Mouse (Mus musculus) liver, embryonic 14.5 days (tissue): ENCODE data around the gene Vapa. TPM values are rescaled to one million over a fixed set of nuclear protein-coding genes. Genes with fewer than 3 reads are reported as not detected.
A peak's percentile ranks its signal among the peaks of the same experiment; 100 is the strongest.
"Not testable (repeated sequence)": the region's sequence is repeated elsewhere in the genome, so short reads cannot be mapped to it uniquely, and the experiment has no call there.

Experiments
- ATAC-seq: fragments of 200-750 bp; cut with Nextera tagmentation; 2 replicates; pipeline ENCODE4 v1.8.0; 2017; ENCODE audit warnings: moderate number of reproducible peaks, mild to moderate bottlenecking, moderate library complexity; ENCODE audit not compliant: insufficient read depth
- DNase-seq, 3 experiments: peaks; one replicate each; pipeline ENCODE4 v3.0.0-alpha.2; 2012 to 2013; ENCODE audit warnings: low read depth in 3 of 3, low spot score in 3 of 3
- H3K27ac ChIP-seq: fragments of 300-500 bp; sonication (generic); 2 replicates; pipeline ENCODE4 v1.5.1; 2014; ENCODE audit warnings: moderate library complexity, mild to moderate bottlenecking, control low read depth, inconsistent platforms
- H3K27me3 ChIP-seq: fragments of 300-500 bp; sonication (generic); 2 replicates; pipeline ENCODE4 v1.6.1; 2014; ENCODE audit warnings: mild to moderate bottlenecking, low read length, moderate library complexity; ENCODE audit not compliant: control insufficient read depth, insufficient read depth
- H3K36me3 ChIP-seq: fragments of 300-500 bp; sonication (generic); replicated peaks from 2 replicates; pipeline ENCODE4 v1.6.1; 2014; ENCODE audit warnings: low read depth; ENCODE audit not compliant: control insufficient read depth, insufficient read depth
- H3K4me1 ChIP-seq, 2 experiments: fragments of 200-500 bp in 1 of 2; fragments of 300-500 bp in 1 of 2; sonication (generic) in 1 of 2; replicated peaks; 2 replicates each; pipeline ENCODE4 v1.6.1; 2012 to 2014; ENCODE audit warnings: antibody characterized with exemption in 1 of 2, inconsistent platforms in 1 of 2, low read length in 1 of 2; ENCODE audit not compliant: control insufficient read depth in 2 of 2, insufficient read depth in 2 of 2
- H3K4me2 ChIP-seq: fragments of 300-500 bp; sonication (generic); 2 replicates; pipeline ENCODE4 v1.6.1; 2014; ENCODE audit warnings: low read depth, mild to moderate bottlenecking, control low read depth, moderate library complexity
- H3K4me3 ChIP-seq, 2 experiments: fragments of 200-500 bp in 1 of 2; fragments of 300-500 bp in 1 of 2; sonication (generic) in 1 of 2; 2 replicates each; pipeline ENCODE4 v1.5.1; 2012 to 2014; ENCODE audit warnings: low read depth in 2 of 2, low read length in 2 of 2, mild to moderate bottlenecking in 2 of 2, control low read depth in 1 of 2, inconsistent platforms in 1 of 2, moderate library complexity in 1 of 2; ENCODE audit not compliant: insufficient read depth in 1 of 2
- H3K9ac ChIP-seq: fragments of 300-500 bp; sonication (generic); replicated peaks from 2 replicates; pipeline ENCODE4 v1.6.1; 2014; ENCODE audit warnings: mild to moderate bottlenecking, control low read depth, moderate library complexity
- H3K9me3 ChIP-seq: fragments of 300-500 bp; sonication (generic); 2 replicates; pipeline ENCODE4 v1.6.1; 2016; ENCODE audit warnings: low read length, mixed read lengths; ENCODE audit not compliant: control insufficient read depth
- CTCF ChIP-seq: IDR thresholded peaks from 2 replicates; pipeline ENCODE4 v1.5.1; 2016; ENCODE audit warnings: antibody characterized with exemption, low read depth, control low read depth
- EP300 ChIP-seq: IDR thresholded peaks from 2 replicates; pipeline ENCODE4 v1.6.1; 2016; ENCODE audit warnings: antibody characterized with exemption, low read depth
- WGBS: fragments of 180-500 bp; shearing (Covaris S2); extraction: QIAGEN DNeasy Blood & Tissue Kit; methylation state at CpG from one replicate; pipeline ENCODE4 v1.1.7; 2014; ENCODE audit not compliant: insufficient replicate concordance; 5-methylcytosine and 5-hydroxymethylcytosine counted together
- polyA plus RNA-seq, 2 experiments: library from polyadenylated mRNA; depleted of rRNA in 1 of 2; stranded (reverse) in 1 of 2; unstranded in 1 of 2; fragments of >200 nt; fragmentation: Nextera tagmentation in 1 of 2; extraction: Ambion mirVana in 1 of 2; gene quantifications; 2 replicates each; pipeline versions ENCODE4 v1.2.1 to v1.2.3; 2012 to 2014

Vapa gene
- polyA plus RNA-seq, 2 experiments = 17.1 to 62.9 TPM

DNA sequence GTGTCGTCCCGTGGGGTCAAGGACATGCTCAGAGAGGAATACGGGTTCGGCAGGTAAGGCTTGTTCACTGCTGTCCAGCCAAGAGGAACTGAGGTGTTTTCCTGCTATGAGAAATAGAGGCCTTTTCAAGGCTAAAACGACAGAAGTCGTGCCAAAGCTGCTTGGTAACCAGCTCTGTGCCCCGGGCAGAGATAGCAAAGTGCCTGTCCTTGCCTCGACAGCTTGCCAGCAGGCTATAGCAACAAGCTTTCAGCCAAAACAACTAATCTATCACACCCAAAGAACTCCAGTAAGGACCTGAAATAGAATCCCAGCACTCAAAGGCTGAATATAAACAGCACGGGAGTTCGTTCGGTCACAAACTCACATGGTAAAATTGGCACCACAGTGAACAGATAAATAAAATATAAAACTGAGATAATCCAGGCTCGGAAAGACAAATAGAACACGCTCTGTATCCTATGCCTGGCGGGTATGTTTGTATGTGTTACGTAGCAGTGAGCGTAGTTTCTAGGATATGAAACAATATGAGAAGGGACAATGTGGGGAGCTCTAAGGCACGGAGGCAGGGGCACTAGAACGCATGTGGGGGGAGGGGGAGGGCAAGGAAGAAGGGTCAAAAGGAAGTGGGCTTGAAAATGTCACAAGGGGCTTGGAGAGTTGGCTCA is 64.5 kb downstream of the Vapa start:
- 61% methylated on average over 18 of the region's 18 CpGs for WGBS
- ATAC-seq = no peak
- H3K27ac ChIP-seq = no peak overlapping the region
- no peaks in the 10 kb centered on the region for H3K4me1 ChIP-seq
- no peak overlapping the region for H3K9ac ChIP-seq
- no peak overlapping the region for H3K4me3 ChIP-seq
- no peaks in the 10 kb centered on the region for H3K9me3 ChIP-seq
- H3K4me2 ChIP-seq = no peak overlapping the region
- DNase-seq = no peak
- no peaks in the 10 kb centered on the region for H3K27me3 ChIP-seq
- no peak for TF ChIP-seq EP300
- TF ChIP-seq CTCF = no peak
- H3K36me3 ChIP-seq = no peaks in the 10 kb centered on the region

DNA sequence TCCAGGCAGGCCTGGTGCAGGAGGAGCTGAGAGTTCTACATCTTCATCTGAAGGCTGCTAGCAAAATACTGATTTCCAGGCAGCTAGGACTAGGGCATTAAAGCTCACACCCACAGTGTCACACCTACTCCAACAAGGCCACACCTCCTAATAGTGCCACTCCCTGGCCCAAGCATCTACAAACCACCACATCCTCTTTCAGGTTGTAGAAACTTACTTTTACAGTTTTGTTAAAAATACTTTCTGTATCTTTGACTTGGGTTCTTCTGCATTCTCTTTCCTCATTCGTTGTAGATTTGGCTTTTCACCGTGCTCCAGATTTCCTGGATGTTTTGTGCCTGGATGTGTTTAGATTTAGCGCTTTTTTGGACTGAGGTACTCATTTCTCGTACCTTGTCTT is 67.1 kb downstream of the Vapa start:
- not testable (repeated sequence) for H3K4me2 ChIP-seq, DNase-seq, H3K4me3 ChIP-seq, ATAC-seq, H3K9me3 ChIP-seq, H3K9ac ChIP-seq, H3K27me3 ChIP-seq, H3K27ac ChIP-seq, H3K36me3 ChIP-seq, H3K4me1 ChIP-seq
- WGBS = 70% methylated on average over 4 of the region's 4 CpGs

DNA sequence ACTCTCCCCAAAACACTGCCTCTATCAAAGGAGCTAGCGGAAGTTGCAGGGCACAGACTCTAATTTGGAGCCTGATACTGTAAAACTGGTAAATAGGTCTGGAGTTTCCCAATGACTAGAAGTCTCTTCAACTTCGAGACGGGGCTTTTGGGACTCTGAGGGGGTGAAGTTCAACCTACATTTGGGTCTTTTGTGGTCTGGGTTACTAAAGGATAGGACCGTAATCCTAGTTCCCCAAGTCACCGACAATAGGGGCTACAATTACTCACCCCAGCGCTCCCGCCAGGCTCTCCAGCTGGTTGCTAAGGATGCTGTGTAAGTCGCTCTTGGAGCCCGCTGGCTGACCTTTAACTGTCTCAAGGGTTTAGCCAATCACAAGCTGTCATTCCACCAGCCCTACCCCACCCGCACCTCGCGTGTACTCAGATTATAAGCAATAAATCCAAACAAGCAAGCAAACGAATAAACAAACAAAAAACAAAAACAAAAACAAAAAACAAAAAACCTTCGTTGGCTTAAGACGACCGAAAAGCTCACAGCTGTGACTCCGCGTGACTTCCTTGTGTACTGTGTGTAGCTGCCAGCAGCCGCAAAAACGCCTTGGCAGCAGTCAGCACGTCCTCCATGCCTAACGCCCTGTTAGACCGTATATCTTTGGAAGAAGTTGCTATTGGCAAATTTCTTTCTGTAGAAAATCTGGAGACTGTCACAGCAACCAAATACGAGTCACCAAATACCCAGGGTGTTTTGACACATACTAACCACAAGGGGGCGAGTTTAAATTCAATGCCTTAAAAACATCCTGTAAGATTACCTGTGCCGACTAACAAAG is 72.7 kb downstream of the Vapa start, which contains the start of gene Tmem232:
Gene Tmem232, minus strand, starts transcription at position 342 of the 832 bp plus-strand sequence.
- Histone ChIP-seq H3K9ac (no peak within 1 kb of the TSS), H3K36me3 (no peaks in the 10 kb centered on the region), H3K4me2 (peak within 1 kb of the TSS; percentile 36; the same call in 1 of the 2 replicates), H3K4me3 (peak within 1 kb of the TSS in 1 of 2 experiments; percentile 21; a peak in 1 of 4 replicates), H3K4me1 (no peaks in the 10 kb centered on the region; a peak in 1 of 4 replicates), H3K9me3 (no peaks in the 10 kb centered on the region), H3K27ac (no peak within 1 kb of the TSS), H3K27me3 (no peaks in the 10 kb centered on the region; the same call in 1 of the 2 replicates)
- no peak for ATAC-seq
- no peak for TF ChIP-seq EP300
- peak; percentile 67 for TF ChIP-seq CTCF
- no peak for DNase-seq
- WGBS = 15% methylated on average over 26 of the region's 26 CpGs

DNA sequence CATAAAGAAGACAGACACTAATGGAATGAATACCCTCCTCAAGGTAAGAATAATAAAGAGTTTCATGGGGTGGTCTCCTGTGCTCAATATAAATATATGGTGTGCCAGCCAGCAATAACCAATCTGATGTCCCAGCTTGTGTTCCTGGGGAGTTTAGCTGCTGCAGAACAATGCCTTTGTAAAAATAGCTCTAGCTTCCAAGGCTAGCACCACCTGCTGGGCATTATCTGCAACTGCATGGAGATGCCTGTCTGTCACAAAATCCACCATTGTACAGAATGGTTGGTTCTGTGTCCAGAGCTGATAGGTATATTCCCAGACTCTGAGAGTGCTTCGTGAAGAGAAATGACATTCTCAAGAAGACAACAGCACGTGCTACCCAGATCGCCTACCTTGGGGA is 77.2 kb downstream of the Vapa start:
- H3K9ac ChIP-seq = no peak overlapping the region
- H3K4me3 ChIP-seq = no peak overlapping the region
- H3K27me3 ChIP-seq = no peaks in the 10 kb centered on the region; the same call in 1 of the 2 replicates
- H3K4me2 ChIP-seq = no peak overlapping the region
- no peaks in the 10 kb centered on the region for H3K9me3 ChIP-seq
- no peak overlapping the region for H3K27ac ChIP-seq
- no peaks in the 10 kb centered on the region for H3K36me3 ChIP-seq
- ATAC-seq (no peak), DNase-seq (no peak)
- TF ChIP-seq EP300 = no peak
- TF ChIP-seq CTCF = peak; percentile 88
- H3K4me1 ChIP-seq = no peaks in the 10 kb centered on the region; a peak in 1 of 4 replicates
- WGBS = 10% methylated on average over 3 of the region's 3 CpGs

DNA sequence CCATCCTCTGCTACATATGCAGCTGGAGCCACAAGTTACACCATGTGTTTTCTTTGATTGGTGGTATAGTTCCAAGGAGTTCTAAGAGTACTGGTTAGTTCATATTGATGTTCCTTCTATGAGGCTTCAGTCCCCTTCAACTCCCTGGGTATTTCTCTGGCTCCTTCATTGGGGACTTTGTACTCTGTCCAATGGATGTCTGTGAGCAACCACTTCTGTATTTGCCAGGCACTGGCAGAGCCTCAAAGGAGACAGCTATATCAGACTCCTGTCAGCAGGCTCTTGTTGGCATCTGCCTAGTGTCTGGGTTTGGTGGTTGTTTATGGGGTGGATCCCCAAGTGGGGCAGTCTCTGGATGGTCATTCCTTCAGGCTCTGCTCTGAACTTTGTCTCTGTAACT is 81.0 kb downstream of the Vapa start:
- H3K4me1 ChIP-seq, H3K27me3 ChIP-seq, ATAC-seq, H3K9me3 ChIP-seq, H3K4me3 ChIP-seq, H3K36me3 ChIP-seq, DNase-seq, H3K4me2 ChIP-seq, H3K9ac ChIP-seq, H3K27ac ChIP-seq: not testable (repeated sequence)

Other genes starting within 250 kb of the Vapa start
- gene Tmem232, start 72.8 kb downstream of the Vapa start, polyA plus RNA-seq (2012; rRNA removed) = not detected in 2 replicates
- gene Tmem232, start 72.8 kb downstream of the Vapa start, polyA plus RNA-seq (2014; fragmentation: Nextera tagmentation; extraction: Ambion mirVana) = not detected in 2 replicates
- gene Txndc2, start 28.6 kb upstream of the Vapa start, polyA plus RNA-seq (2012; rRNA removed) = not detected in 2 replicates
- not detected in 2 replicates for gene Txndc2, start 28.6 kb upstream of the Vapa start, polyA plus RNA-seq (2014; fragmentation: Nextera tagmentation; extraction: Ambion mirVana)
- gene Rab31, start 159.2 kb upstream of the Vapa start, polyA plus RNA-seq (2012; rRNA removed) = 2.0 and 2.7 TPM in 2 replicates
- 5.0 and 5.3 TPM in 2 replicates for gene Rab31, start 159.2 kb upstream of the Vapa start, polyA plus RNA-seq (2014; fragmentation: Nextera tagmentation; extraction: Ambion mirVana)
- gene Ppp4r1, start 169.0 kb upstream of the Vapa start, polyA plus RNA-seq (2012; rRNA removed) = 8.7 and 11.1 TPM in 2 replicates
- gene Ppp4r1, start 169.0 kb upstream of the Vapa start, polyA plus RNA-seq (2014; fragmentation: Nextera tagmentation; extraction: Ambion mirVana) = 6.7 and 8.0 TPM in 2 replicates